Mouse (Mus musculus) stomach, embryonic 14.5 days (tissue): Measurements from ENCODE around the gene Tecpr1. TPM values are rescaled to one million over a fixed set of nuclear protein-coding genes. Genes with fewer than 3 reads are reported as not detected.

Source experiments
- ATAC-seq: fragments of 200-750 bp; cut with Nextera tagmentation; 2 replicates; pipeline ENCODE4 v1.8.0; 2017; ENCODE audit warnings: low read depth, moderate TSS enrichment; ENCODE audit not compliant: insufficient number of reproducible peaks, insufficient read depth, low FRiP score
- H3K27ac ChIP-seq: fragments of 300-500 bp; sonication (generic); 2 replicates; pipeline ENCODE4 v1.5.1; 2014; ENCODE audit warnings: mild to moderate bottlenecking, low read length, moderate library complexity, mixed read lengths
- H3K27me3 ChIP-seq: fragments of 300-500 bp; sonication (generic); 2 replicates; pipeline ENCODE4 v1.6.1; 2014; ENCODE audit warnings: low read length, control low read depth, mixed read lengths; ENCODE audit not compliant: control insufficient read depth, insufficient read depth
- H3K36me3 ChIP-seq: fragments of 300-500 bp; sonication (generic); 2 replicates; pipeline ENCODE4 v1.6.1; 2014; ENCODE audit warnings: mild to moderate bottlenecking, control low read depth, low read length, moderate library complexity, mixed read lengths; ENCODE audit not compliant: control insufficient read depth, insufficient read depth
- H3K4me1 ChIP-seq: fragments of 300-500 bp; sonication (generic); 2 replicates; pipeline ENCODE4 v1.6.1; 2014; ENCODE audit warnings: low read length, control low read depth, mixed read lengths; ENCODE audit not compliant: control insufficient read depth, insufficient read depth
- H3K4me2 ChIP-seq: fragments of 300-500 bp; sonication (generic); replicated peaks from 2 replicates; pipeline ENCODE4 v1.6.1; 2014; ENCODE audit warnings: low read depth, low read length, control low read depth
- H3K4me3 ChIP-seq: fragments of 300-500 bp; sonication (generic); 2 replicates; pipeline ENCODE4 v1.5.1; 2014; ENCODE audit warnings: low read depth, low read length, control low read depth
- H3K9ac ChIP-seq: fragments of 300-500 bp; sonication (generic); replicated peaks from 2 replicates; pipeline ENCODE4 v1.6.1; 2014; ENCODE audit warnings: low read depth, mild to moderate bottlenecking, control low read depth, low read length, moderate library complexity, mixed read lengths
- H3K9me3 ChIP-seq: fragments of 300-500 bp; sonication (generic); 2 replicates; pipeline ENCODE4 v1.6.1; 2016; ENCODE audit warnings: low read depth, low read length, control low read depth; ENCODE audit not compliant: control insufficient read depth
- WGBS: fragments of 180-500 bp; shearing (Covaris S2); extraction: QIAGEN DNeasy Blood & Tissue Kit; methylation state at CpG from one replicate; pipeline ENCODE4 v1.1.7; 2014; 5-methylcytosine and 5-hydroxymethylcytosine counted together
- polyA plus RNA-seq: library from polyadenylated mRNA; unstranded; fragments of >200 nt; fragmentation: Nextera tagmentation; extraction: Ambion mirVana; gene quantifications from 2 replicates; pipeline ENCODE4 v1.2.1, GENCODE M21; 2014

Tecpr1 gene
- polyA plus RNA-seq, 1 experiment from 2014 or later = 17.0 TPM

GRCm38 (mm10) chr5:144183647-144184335 is 39.6 kb downstream of the Tecpr1 start:
- Histone ChIP-seq H3K9ac (no peak overlapping the region), H3K27me3 (no peaks in the 10 kb centered on the region), H3K9me3 (no peaks in the 10 kb centered on the region), H3K4me3 (no peak overlapping the region), H3K4me1 (peaks cover 9% of the 10 kb centered on the region), H3K4me2 (no peak overlapping the region), H3K27ac (no peak overlapping the region), H3K36me3 (peaks cover 3% of the 10 kb centered on the region; the same call in 1 of the 2 replicates)
- 71% methylated on average over 7 of the region's 7 CpGs for WGBS
- ATAC-seq = peak; percentile 71

GRCm38 (mm10) chr5:144183248-144183559 is 40.2 kb downstream of the Tecpr1 start:
- Histone ChIP-seq H3K27me3 (no peaks in the 10 kb centered on the region), H3K4me2 (no peak overlapping the region), H3K9me3 (no peaks in the 10 kb centered on the region), H3K4me1 (peaks cover 9% of the 10 kb centered on the region), H3K9ac (no peak overlapping the region), H3K4me3 (no peak overlapping the region), H3K36me3 (peaks cover 3% of the 10 kb centered on the region; the same call in 1 of the 2 replicates), H3K27ac (no peak overlapping the region)
- ATAC-seq = no peak
- 30% methylated on average over 8 of the region's 8 CpGs for whole genome bisulfite sequencing

DNA sequence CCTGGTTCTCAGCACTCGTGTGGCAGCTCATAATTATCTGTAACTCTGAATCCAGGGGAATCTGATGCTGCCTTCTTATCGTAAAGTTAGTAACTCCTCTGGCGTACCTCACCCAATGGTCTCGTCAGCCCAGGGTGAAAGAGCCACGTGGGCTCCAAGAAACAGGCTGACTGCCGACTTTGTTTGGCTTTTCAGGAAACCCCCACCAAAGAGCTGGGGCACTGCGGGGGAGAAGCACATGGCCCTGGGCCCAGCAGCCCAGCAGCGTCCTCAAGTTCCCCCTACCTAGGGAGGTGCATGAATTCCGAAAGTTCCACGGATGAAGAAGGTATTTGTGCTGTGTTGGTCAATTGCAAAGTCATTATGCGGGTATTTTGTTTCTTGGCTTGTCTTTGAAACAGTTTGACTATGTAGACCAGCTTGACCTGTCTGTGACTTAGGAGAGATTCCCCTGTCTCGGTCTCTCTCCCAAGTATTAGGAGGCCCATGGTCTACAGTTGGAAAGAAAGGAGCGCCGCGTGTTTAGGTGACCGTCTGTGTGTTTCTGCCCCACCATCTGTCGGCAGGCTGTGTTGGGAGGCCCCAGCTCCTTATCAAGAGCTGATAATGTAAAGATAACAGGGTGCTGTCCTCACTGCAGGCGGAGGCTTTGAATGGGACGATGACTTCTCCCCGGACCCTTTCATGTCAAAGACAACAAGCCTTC is 40.7 kb downstream of the Tecpr1 start:
- no peaks in the 10 kb centered on the region for H3K27me3 ChIP-seq
- no peak overlapping the region for H3K9ac ChIP-seq
- H3K27ac ChIP-seq = no peak overlapping the region
- H3K4me3 ChIP-seq = no peak overlapping the region
- ATAC-seq = no peak
- peaks cover 3% of the 10 kb centered on the region; the same call in 1 of the 2 replicates for H3K36me3 ChIP-seq
- WGBS = 43% methylated on average over 20 of the region's 20 CpGs
- H3K4me2 ChIP-seq = no peak overlapping the region
- H3K4me1 ChIP-seq = peaks cover 9% of the 10 kb centered on the region
- no peaks in the 10 kb centered on the region for H3K9me3 ChIP-seq

DNA sequence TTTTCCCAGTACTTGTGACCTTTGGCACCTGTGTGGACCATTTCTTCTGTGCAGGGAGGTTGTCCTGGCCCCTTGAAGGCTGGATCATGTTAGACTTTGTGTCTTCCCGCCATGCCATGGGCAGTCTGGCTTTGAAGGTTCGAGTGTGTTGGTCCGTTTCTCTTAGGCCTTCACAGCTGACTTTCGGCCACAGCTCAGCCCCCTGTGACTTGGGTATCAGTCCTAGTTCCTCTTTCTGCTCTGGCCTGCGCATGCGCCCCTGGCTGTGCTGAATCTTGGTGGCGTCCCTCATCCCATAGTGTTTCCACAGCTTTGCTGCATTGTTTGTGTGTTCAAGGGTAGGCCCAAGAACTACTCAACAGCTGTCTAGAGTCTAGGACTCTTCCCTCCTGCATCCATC is 42.2 kb downstream of the Tecpr1 start:
- Histone ChIP-seq H3K36me3 (peaks cover 4% of the 10 kb centered on the region; the same call in 1 of the 2 replicates), H3K9ac (no peak overlapping the region), H3K4me2 (no peak overlapping the region), H3K27ac (no peak overlapping the region), H3K9me3 (no peaks in the 10 kb centered on the region), H3K27me3 (no peaks in the 10 kb centered on the region), H3K4me1 (peaks cover 9% of the 10 kb centered on the region), H3K4me3 (no peak overlapping the region)
- WGBS = 93% methylated on average over 7 of the region's 7 CpGs
- ATAC-seq = no peak

DNA sequence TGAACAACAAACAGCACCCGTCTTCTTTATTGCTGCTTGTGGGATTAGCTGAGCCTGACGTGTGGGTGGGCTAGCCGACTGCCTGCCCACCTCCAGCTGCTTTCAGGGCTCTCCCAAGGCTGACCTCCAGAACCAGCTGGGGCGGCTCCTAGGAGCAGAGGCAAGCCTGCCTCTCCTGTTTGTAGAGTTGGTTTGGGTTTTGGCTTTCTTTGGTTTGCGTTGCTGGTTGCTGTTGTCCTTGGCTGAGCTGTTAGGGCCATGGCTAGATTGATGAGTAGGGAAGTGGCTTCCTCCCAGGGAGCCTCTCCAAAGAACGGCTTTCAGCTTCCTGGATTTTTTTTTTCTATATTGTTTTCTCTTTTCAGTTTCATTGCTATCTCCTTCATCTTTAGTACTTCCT is 45.2 kb downstream of the Tecpr1 start:
- Histone ChIP-seq H3K9me3 (no peaks in the 10 kb centered on the region), H3K4me3 (no peak overlapping the region), H3K27me3 (no peaks in the 10 kb centered on the region), H3K4me1 (peaks cover 8% of the 10 kb centered on the region), H3K27ac (no peak overlapping the region), H3K9ac (no peak overlapping the region), H3K4me2 (no peak overlapping the region), H3K36me3 (peaks cover 28% of the 10 kb centered on the region)
- WGBS = 41% methylated on average over 6 of the region's 6 CpGs
- ATAC-seq = no peak

GRCm38 (mm10) chr5:144173648-144174047 is 49.8 kb downstream of the Tecpr1 start:
- no peaks in the 10 kb centered on the region for H3K27me3 ChIP-seq
- no peaks in the 10 kb centered on the region for H3K4me1 ChIP-seq
- 93% methylated on average over 18 of the region's 18 CpGs for WGBS
- no peak overlapping the region for H3K27ac ChIP-seq
- no peak overlapping the region for H3K4me2 ChIP-seq
- no peaks in the 10 kb centered on the region for H3K9me3 ChIP-seq
- no peak overlapping the region for H3K9ac ChIP-seq
- ATAC-seq = no peak
- H3K36me3 ChIP-seq = peaks cover 38% of the 10 kb centered on the region
- no peak overlapping the region for H3K4me3 ChIP-seq

GRCm38 (mm10) chr5:144169275-144169975 is 54.0 kb downstream of the Tecpr1 start:
- Histone ChIP-seq H3K27me3 (no peaks in the 10 kb centered on the region), H3K9me3 (no peaks in the 10 kb centered on the region), H3K9ac (no peak overlapping the region), H3K4me2 (no peak overlapping the region), H3K36me3 (peaks cover 18% of the 10 kb centered on the region), H3K4me3 (no peak overlapping the region), H3K4me1 (no peaks in the 10 kb centered on the region), H3K27ac (no peak overlapping the region)
- ATAC-seq = no peak
- WGBS = 96% methylated on average over 8 of the region's 8 CpGs

GRCm38 (mm10) chr5:144165756-144166155 is 57.7 kb downstream of the Tecpr1 start:
- Histone ChIP-seq H3K9ac (no peak overlapping the region), H3K27ac (no peak overlapping the region), H3K4me3 (no peak overlapping the region), H3K9me3 (no peaks in the 10 kb centered on the region), H3K36me3 (peaks cover 12% of the 10 kb centered on the region; the same call in 1 of the 2 replicates), H3K27me3 (no peaks in the 10 kb centered on the region), H3K4me1 (no peaks in the 10 kb centered on the region), H3K4me2 (no peak overlapping the region)
- ATAC-seq = no peak
- WGBS = 84% methylated on average over 3 of the region's 3 CpGs
